Mouse (Mus musculus) lung, adult 2 months (tissue): ENCODE data around the gene Fbxw2. TPM values are rescaled to one million over a fixed set of nuclear protein-coding genes. Genes with fewer than 3 reads are reported as not detected.

Source experiments
- DNase-seq: peaks from one replicate; pipeline ENCODE4 v3.0.0; 2022
- H3K4me1 ChIP-seq: fragments of 200-500 bp; 2 replicates; pipeline ENCODE4 v1.6.1; 2011; ENCODE audit warnings: low read length; ENCODE audit not compliant: control insufficient read depth, insufficient read depth
- H3K4me3 ChIP-seq: fragments of 200-500 bp; replicated peaks from 2 replicates; pipeline ENCODE3; 2011; ENCODE audit warnings: low read depth, mild to moderate bottlenecking, control low read depth, low read length; ENCODE audit errors: extremely low read depth
- CTCF ChIP-seq: fragments of 200-500 bp; IDR thresholded peaks from 2 replicates; pipeline ENCODE4 v1.5.1; 2011; ENCODE audit warnings: mild to moderate bottlenecking, low read length, control low read depth; ENCODE audit not compliant: insufficient read depth
- POLR2A ChIP-seq: fragments of 200-500 bp; IDR thresholded peaks from 2 replicates; pipeline ENCODE4 v1.6.1; 2011; ENCODE audit warnings: low read depth, mild to moderate bottlenecking, control low read depth, low read length, borderline replicate concordance; ENCODE audit errors: extremely low read depth
- WGBS: fragments of 180-500 bp; shearing (Covaris S2); methylation state at CpG from one replicate; pipeline ENCODE4 v1.1.7; 2018; 5-methylcytosine and 5-hydroxymethylcytosine counted together
- polyA plus RNA-seq: library from polyadenylated mRNA; depleted of rRNA; stranded (reverse); fragments of >200 nt; gene quantifications from 2 replicates; pipeline ENCODE4 v1.2.3, GENCODE M21; 2012

The Fbxw2 gene
- polyA plus RNA-seq, 1 experiment: 59.3 TPM

DNA sequence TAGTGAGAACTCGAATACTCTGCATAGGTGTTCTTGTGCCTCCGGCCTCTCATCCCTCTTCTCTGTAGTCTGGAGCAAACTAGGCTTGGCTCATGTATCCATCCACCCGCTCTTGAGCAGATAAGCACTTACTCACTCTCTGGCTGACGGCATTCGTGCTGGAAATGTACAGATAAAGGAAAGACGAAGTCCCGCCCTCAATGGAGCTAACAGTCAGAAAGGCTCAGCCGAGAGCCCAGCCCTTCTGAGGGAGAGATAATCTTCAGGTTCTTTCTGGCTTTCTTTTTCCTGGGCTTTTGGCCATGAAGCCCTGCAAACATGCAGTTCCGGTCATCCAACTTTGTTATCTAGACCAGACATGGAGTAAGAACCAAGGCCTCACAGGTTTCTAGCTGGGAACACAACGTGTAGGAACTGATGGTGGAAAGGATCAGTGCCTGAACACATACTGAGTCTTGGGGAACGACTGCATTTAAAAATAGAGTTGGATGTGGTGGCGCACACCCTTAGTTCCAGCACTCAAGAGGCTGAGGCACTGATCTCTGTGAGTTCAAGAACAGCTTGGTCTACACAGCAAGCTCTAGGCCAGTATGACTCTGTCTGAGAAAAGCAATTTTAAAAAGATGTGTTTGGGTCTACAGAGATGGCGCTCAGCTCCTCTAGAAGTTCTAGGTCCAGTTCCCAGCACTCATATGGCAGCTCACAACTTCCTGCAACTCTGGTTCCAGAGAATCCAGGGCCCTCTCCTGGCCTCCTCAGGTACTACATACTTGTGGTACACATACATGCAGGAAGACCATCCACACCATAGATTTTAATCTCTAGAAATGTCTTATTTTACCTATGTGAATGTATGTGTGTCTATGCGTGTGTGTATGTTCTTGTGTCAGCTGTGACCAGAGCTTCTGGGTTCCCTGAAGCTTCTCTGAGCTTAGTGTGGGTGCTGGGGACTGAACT lies 42.8 kb downstream of the Fbxw2 start:
- H3K4me1 ChIP-seq: no peaks in the 10 kb centered on the region
- H3K4me3 ChIP-seq: no peak overlapping the region
- WGBS: 85% methylated on average over 14 of the region's 14 CpGs
- TF ChIP-seq CTCF: no peak
- no peak for DNase-seq

DNA sequence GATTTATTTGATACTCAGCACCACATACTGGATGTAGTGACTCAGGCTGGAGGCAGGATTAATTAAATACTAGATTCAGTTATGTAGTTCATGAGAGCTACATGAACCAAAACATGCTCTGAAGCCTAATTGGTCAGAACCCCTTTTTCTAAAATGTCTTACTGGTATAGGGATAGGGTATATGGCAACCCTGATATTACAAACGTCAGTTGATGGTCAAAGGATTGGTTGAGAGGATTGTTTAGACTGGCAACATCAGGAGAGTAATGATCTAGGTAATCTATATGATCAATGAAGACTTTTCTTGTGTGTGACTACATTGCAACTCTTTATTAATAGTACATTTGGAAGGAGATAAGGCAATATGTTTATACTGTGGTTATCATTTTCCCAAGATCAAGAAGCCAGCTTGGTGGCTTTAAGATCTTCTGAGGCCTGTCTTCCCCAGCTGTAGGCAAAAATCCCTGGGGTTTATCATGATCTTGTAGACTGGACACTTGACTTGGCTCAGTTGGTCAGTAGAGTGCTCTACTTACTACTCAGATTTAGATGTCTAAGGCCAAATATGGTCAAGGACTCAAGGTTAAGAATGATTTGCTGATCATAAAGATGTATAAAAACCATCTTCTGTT lies 48.8 kb downstream of the Fbxw2 start:
- DNase-seq: no peak
- H3K4me1 ChIP-seq: peaks cover 24% of the 10 kb centered on the region
- TF ChIP-seq CTCF (no peak), POLR2A (no peak)
- H3K4me3 ChIP-seq: no peak overlapping the region
- 38% methylated on average over 1 of the region's 1 CpGs for WGBS

DNA sequence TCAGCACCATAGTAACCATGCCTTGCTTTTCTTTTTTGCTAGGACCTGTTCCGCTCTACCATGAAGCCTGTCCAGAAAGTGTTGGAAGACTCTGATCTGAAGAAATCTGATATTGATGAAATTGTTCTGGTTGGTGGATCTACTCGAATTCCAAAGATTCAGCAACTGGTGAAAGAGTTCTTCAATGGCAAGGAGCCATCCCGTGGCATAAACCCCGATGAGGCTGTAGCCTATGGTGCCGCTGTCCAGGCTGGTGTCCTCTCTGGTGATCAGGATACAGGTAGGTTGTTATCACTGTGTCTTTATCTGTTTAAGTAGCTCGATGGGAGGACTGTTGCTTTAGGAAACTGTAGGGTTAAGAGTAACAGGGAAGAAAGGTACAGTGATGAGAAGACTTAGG lies 51.6 kb downstream of the Fbxw2 start:
- TF ChIP-seq POLR2A: no peak
- TF ChIP-seq CTCF: no peak
- H3K4me1 ChIP-seq: peaks cover 24% of the 10 kb centered on the region
- WGBS: 70% methylated on average over 6 of the region's 6 CpGs
- no peak overlapping the region for H3K4me3 ChIP-seq
- DNase-seq: no peak

DNA sequence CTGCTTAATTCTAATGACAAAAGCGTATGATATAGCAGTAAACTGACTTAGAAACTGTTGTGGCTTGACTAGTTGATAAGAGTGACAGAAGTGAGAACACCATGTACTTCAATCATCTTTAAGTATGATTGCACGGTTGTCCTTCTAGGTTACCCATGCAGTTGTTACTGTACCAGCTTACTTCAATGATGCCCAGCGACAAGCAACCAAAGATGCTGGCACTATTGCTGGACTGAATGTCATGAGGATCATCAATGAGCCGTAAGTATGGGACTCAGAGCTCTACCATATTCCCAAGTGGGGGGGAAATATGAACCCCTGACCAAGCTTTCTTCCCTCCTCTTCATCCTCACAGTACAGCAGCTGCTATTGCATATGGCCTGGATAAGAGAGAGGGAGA lies 52.4 kb downstream of the Fbxw2 start:
- no peak for TF ChIP-seq POLR2A
- TF ChIP-seq CTCF: no peak
- DNase-seq: no peak
- peaks cover 24% of the 10 kb centered on the region for H3K4me1 ChIP-seq
- H3K4me3 ChIP-seq: no peak overlapping the region
- 75% methylated on average over 4 of the region's 4 CpGs for WGBS

DNA sequence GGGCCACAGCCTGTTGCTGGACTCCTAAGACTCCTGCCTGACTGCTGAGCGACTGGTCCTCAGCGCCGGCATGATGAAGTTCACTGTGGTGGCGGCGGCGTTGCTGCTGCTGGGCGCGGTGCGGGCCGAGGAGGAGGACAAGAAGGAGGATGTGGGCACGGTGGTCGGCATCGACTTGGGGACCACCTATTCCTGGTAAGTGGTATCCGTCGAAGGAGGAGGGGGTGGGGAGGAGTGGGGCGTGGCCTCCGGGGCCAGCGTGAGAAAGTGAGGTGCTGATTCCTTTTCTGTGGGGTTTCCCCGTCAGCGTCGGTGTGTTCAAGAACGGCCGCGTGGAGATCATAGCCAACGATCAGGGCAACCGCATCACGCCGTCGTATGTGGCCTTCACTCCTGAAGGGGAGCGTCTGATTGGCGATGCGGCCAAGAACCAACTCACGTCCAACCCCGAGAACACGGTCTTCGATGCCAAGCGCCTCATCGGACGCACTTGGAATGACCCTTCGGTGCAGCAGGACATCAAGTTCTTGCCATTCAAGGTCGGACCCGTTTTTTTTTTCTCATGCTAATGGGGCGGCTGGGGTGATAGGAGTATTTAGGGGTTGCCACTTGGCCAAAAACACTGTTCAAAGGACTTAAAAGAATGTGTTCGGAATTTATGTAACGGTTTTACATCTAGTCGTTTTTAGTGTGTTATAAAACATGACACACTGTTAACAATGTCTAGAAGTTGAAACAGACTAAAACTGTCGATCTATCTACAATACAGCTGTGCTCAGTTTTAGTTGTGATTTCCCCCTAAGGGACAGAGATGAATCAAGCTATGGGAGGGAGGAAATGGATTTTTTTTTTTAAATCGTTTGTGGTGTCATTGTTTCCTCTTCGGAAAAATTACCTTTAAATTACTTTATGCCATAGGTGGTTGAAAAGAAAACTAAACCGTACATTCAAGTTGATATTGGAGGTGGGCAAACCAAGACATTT lies 53.6 kb downstream of the Fbxw2 start:
- TF ChIP-seq CTCF (no peak), POLR2A (no peak; the same call in 1 of the 2 replicates)
- peaks cover 23% of the 10 kb centered on the region for H3K4me1 ChIP-seq
- peak overlapping the region; percentile 71 for H3K4me3 ChIP-seq
- under 1% methylated on average over 50 of the region's 50 CpGs for WGBS
- DNase-seq: no peak

DNA sequence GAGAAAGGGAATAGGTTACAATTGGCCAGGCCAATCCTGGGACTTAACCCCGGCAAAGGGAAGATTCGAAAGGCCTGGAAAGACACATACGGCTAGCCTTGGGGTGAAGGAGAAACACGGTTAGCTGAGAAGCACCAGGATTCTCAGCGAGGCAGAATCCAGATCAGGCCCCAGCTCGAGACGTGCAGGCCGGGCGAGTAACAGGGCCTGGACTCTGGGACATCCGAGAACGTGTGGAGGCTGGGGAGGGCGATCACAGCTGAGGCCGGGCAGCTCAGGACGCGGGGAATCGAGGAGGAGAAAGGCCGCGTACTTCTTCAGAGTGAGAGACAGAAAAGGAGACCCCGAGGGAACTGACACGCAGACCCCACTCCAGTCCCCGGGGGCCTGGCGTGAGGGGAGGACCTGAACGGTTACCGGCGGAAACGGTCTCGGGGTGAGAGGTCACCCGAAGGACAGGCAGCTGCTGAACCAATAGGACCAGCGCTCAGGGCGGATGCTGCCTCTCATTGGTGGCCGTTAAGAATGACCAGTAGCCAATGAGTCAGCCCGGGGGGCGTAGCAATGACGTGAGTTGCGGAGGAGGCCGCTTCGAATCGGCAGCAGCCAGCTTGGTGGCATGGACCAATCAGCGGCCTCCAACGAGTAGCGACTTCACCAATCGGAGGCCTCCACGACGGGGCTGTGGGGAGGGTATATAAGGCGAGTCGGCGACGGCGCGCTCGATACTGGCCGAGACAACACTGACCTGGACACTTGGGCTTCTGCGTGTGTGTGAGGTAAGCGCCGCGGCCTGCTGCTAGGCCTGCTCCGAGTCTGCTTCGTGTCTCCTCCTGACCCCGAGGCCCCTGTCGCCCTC lies 54.5 kb downstream of the Fbxw2 start, which contains the start of gene Hspa5:
Gene Hspa5 (plus strand): TSS at position 603 of the 859 bp plus-strand sequence.
- peaks cover 16% of the 10 kb centered on the region for H3K4me1 ChIP-seq
- TF ChIP-seq POLR2A (peak; percentile 100), CTCF (no peak)
- 1% methylated on average over 60 of the region's 60 CpGs for WGBS
- peak; percentile 98 for DNase-seq
- peak within 1 kb of the TSS; percentile 86 for H3K4me3 ChIP-seq

DNA sequence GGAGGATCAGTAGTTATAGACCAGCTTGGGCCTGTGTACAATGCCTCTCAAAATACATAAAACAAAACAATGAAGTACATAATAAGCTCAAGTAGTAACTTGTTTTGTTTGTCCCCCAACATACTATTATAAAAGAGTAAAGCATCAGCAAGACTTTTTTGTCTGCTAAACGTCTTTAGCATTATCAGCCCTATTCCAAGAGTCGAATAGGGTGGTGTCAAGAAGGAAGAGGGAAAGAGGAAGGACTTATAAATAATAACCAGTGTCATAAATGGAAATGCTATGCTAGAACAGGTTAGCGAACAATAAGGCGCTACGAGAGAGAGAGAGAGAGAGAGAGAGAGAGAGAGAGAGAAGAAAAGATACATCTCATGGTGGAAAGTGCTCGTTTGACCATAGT lies 55.2 kb downstream of the Fbxw2 start:
- WGBS: 1% methylated on average over 6 of the region's 6 CpGs
- DNase-seq: no peak
- Histone ChIP-seq H3K4me1 (peaks cover 13% of the 10 kb centered on the region), H3K4me3 (peak overlapping the region; percentile 86)
- no peak for TF ChIP-seq CTCF
- no peak for TF ChIP-seq POLR2A

DNA sequence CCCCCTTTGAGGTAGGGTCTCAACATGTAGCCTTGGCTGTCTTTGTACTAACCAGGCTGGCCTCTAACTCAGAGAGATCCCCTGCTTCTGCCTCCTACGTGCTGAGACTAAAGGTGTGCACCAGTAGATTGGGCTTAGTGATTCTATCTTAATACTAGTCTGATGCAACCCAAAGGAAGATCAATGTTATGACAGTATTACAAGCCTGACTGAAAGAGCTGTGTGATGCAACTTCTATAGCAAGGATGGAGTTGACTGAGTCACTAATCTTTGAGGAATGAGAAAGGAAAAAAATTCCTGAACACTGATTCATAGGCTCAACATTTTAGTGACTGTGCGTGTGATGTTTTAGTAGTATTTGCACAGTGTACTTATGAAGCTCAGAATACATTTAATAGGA lies 56.1 kb downstream of the Fbxw2 start:
- no peak for TF ChIP-seq CTCF
- no peak for TF ChIP-seq POLR2A
- peaks cover 12% of the 10 kb centered on the region for H3K4me1 ChIP-seq
- DNase-seq: no peak
- 81% methylated on average over 2 of the region's 2 CpGs for WGBS
- no peak overlapping the region for H3K4me3 ChIP-seq
